Mouse (Mus musculus): ENCODE measurements around the gene Krt71. TPM values are rescaled to one million over a fixed set of nuclear protein-coding genes. Genes with fewer than 3 reads are reported as not detected.

Krt71 gene
- total and polyA plus RNA-seq, 2 experiments from 2014 or later: 0.43 TPM; not detected in 1

DNA sequence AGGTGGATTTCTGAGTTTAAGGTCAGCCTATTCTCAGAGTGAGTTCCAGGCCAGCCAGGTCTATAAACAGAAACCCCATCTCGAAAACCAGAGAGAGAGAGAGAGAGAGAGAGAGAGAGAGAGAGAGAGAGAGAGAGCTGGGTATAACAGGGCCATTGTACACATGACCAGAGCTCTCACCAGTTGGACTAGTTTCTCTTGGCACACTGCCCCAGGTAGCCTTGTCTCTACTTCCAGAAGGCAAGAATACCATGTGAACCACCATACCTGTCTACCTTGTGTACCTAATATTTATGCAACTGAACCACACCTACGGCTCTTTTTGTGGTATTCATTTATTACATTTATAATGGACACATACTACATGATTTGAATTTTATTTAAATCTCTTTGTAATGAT, 54.7 kb downstream of the Krt71 start:
- no peak overlapping the region for H3K27ac ChIP-seq (ENCODE audit: low read depth, low read length)
- no peaks in the 10 kb centered on the region for H3K27me3 ChIP-seq (ENCODE audit: insufficient read depth, low read length)
- no peaks in the 10 kb centered on the region for H3K36me3 ChIP-seq (ENCODE audit: insufficient read depth)
- DNase-seq (no peak), ATAC-seq (no peak)
- H3K9me3 ChIP-seq (ENCODE audit: low read length): no peaks in the 10 kb centered on the region
- H3K4me2 ChIP-seq (ENCODE audit: low read depth): no peak overlapping the region
- H3K4me3 ChIP-seq (ENCODE audit: low read depth, low read length): no peak overlapping the region
- no peaks in the 10 kb centered on the region for H3K4me1 ChIP-seq (ENCODE audit: insufficient read depth)
- 66% methylated on average over 2 of the region's 2 CpGs for WGBS
- no peak overlapping the region for H3K9ac ChIP-seq
- no peak for TF ChIP-seq CTCF (IDR thresholded peaks at IDR 0.05; ENCODE audit: low read depth)

Small RNA genes lying within 50 kb of the gene (microRNA-seq; reads per million reads assigned to microRNA genes)
- 0 reads per million in 2 experiments for gene Gm44323
- gene Gm44342: 0 reads per million in 2 experiments

Other genes starting within 250 kb of the Krt71 start
- gene Gm49425, start 225.8 kb downstream of the Krt71 start, total RNA-seq (2014; rRNA removed): not detected in 2 replicates
- not detected in 2 replicates for gene Gm49425, start 225.8 kb downstream of the Krt71 start, polyA plus RNA-seq (2015; fragmentation: Nextera tagmentation; extraction: Ambion mirVana)
- not detected in 2 replicates for gene Krt84, start 210.3 kb downstream of the Krt71 start, total RNA-seq (2014; rRNA removed)
- gene Krt84, start 210.3 kb downstream of the Krt71 start, polyA plus RNA-seq (2015; fragmentation: Nextera tagmentation; extraction: Ambion mirVana): not detected in 2 replicates
- gene Krt82, start 192.4 kb downstream of the Krt71 start, total RNA-seq (2014; rRNA removed): not detected in 2 replicates
- not detected in 2 replicates for gene Krt82, start 192.4 kb downstream of the Krt71 start, polyA plus RNA-seq (2015; fragmentation: Nextera tagmentation; extraction: Ambion mirVana)
- 0.29 TPM in 1 of 2 replicates, not detected in the other for gene Krt90, start 180.2 kb downstream of the Krt71 start, total RNA-seq (2014; rRNA removed)
- 0.10 and 0.29 TPM in 2 replicates for gene Krt90, start 180.2 kb downstream of the Krt71 start, polyA plus RNA-seq (2015; fragmentation: Nextera tagmentation; extraction: Ambion mirVana)
- 0.10 and 0.15 TPM in 2 replicates for gene Krt75, start 169.2 kb downstream of the Krt71 start, total RNA-seq (2014; rRNA removed)
- 0.05 and 0.19 TPM in 2 replicates for gene Krt75, start 169.2 kb downstream of the Krt71 start, polyA plus RNA-seq (2015; fragmentation: Nextera tagmentation; extraction: Ambion mirVana)
- gene Gm5414, start 114.9 kb downstream of the Krt71 start, total RNA-seq (2014; rRNA removed): not detected in 2 replicates
- gene Gm5414, start 114.9 kb downstream of the Krt71 start, polyA plus RNA-seq (2015; fragmentation: Nextera tagmentation; extraction: Ambion mirVana): not detected in 2 replicates
- not detected in 2 replicates for gene Gm5478, start 95.7 kb downstream of the Krt71 start, total RNA-seq (2014; rRNA removed)
- not detected in 2 replicates for gene Gm5478, start 95.7 kb downstream of the Krt71 start, polyA plus RNA-seq (2015; fragmentation: Nextera tagmentation; extraction: Ambion mirVana)
- not detected in 2 replicates for gene Krt6b, start 62.8 kb downstream of the Krt71 start, total RNA-seq (2014; rRNA removed)
- gene Krt6b, start 62.8 kb downstream of the Krt71 start, polyA plus RNA-seq (2015; fragmentation: Nextera tagmentation; extraction: Ambion mirVana): not detected in 2 replicates
- gene Krt6a, start 48.8 kb downstream of the Krt71 start, total RNA-seq (2014; rRNA removed): not detected in 2 replicates
- gene Krt6a, start 48.8 kb downstream of the Krt71 start, polyA plus RNA-seq (2015; fragmentation: Nextera tagmentation; extraction: Ambion mirVana): not detected in 2 replicates
- not detected in 2 replicates for gene Krt5, start 30.2 kb downstream of the Krt71 start, total RNA-seq (2014; rRNA removed)
- not detected in 2 replicates for gene Krt5, start 30.2 kb downstream of the Krt71 start, polyA plus RNA-seq (2015; fragmentation: Nextera tagmentation; extraction: Ambion mirVana)
- not detected in 2 replicates for gene Krt72, start 43.4 kb upstream of the Krt71 start, total RNA-seq (2014; rRNA removed)
- gene Krt72, start 43.4 kb upstream of the Krt71 start, polyA plus RNA-seq (2015; fragmentation: Nextera tagmentation; extraction: Ambion mirVana): not detected in 2 replicates
- 0.24 and 0.38 TPM in 2 replicates for gene Krt73, start 59.2 kb upstream of the Krt71 start, total RNA-seq (2014; rRNA removed)
- gene Krt73, start 59.2 kb upstream of the Krt71 start, polyA plus RNA-seq (2015; fragmentation: Nextera tagmentation; extraction: Ambion mirVana): 0.54 and 0.69 TPM in 2 replicates
- 0.15 and 0.29 TPM in 2 replicates for gene Krt2, start 75.1 kb upstream of the Krt71 start, total RNA-seq (2014; rRNA removed)
- gene Krt2, start 75.1 kb upstream of the Krt71 start, polyA plus RNA-seq (2015; fragmentation: Nextera tagmentation; extraction: Ambion mirVana): 0.05 and 0.11 TPM in 2 replicates
- 9.2 and 12.3 TPM in 2 replicates for gene Krt1, start 107.7 kb upstream of the Krt71 start, total RNA-seq (2014; rRNA removed)
- 18.1 and 20.9 TPM in 2 replicates for gene Krt1, start 107.7 kb upstream of the Krt71 start, polyA plus RNA-seq (2015; fragmentation: Nextera tagmentation; extraction: Ambion mirVana)
- gene Krt77, start 126.6 kb upstream of the Krt71 start, total RNA-seq (2014; rRNA removed): 3.7 and 7.7 TPM in 2 replicates
- gene Krt77, start 126.6 kb upstream of the Krt71 start, polyA plus RNA-seq (2015; fragmentation: Nextera tagmentation; extraction: Ambion mirVana): 1.5 and 2.1 TPM in 2 replicates
- gene Krt76, start 149.8 kb upstream of the Krt71 start, total RNA-seq (2014; rRNA removed): not detected in 2 replicates
- gene Krt76, start 149.8 kb upstream of the Krt71 start, polyA plus RNA-seq (2015; fragmentation: Nextera tagmentation; extraction: Ambion mirVana): not detected in 2 replicates
- gene Krt4, start 181.6 kb upstream of the Krt71 start, total RNA-seq (2014; rRNA removed): not detected in 2 replicates
- not detected in 2 replicates for gene Krt4, start 181.6 kb upstream of the Krt71 start, polyA plus RNA-seq (2015; fragmentation: Nextera tagmentation; extraction: Ambion mirVana)
- gene Krt79, start 197.2 kb upstream of the Krt71 start, total RNA-seq (2014; rRNA removed): 0.14 and 0.31 TPM in 2 replicates
- 0.34 and 0.44 TPM in 2 replicates for gene Krt79, start 197.2 kb upstream of the Krt71 start, polyA plus RNA-seq (2015; fragmentation: Nextera tagmentation; extraction: Ambion mirVana)
- gene Krt78, start 211.2 kb upstream of the Krt71 start, total RNA-seq (2014; rRNA removed): not detected in 2 replicates
- gene Krt78, start 211.2 kb upstream of the Krt71 start, polyA plus RNA-seq (2015; fragmentation: Nextera tagmentation; extraction: Ambion mirVana): not detected in 2 replicates